Mouse (Mus musculus) Patski (cell line): ENCODE data around the gene Cdc7. TPM values are rescaled to one million over a fixed set of nuclear protein-coding genes. Genes with fewer than 3 reads are reported as not detected.
A peak's percentile ranks its signal among the peaks of the same experiment; 100 is the strongest.

Experiments
- ATAC-seq: fragments of 100-300 bp; one replicate; pipeline ENCODE4 v1.8.0; 2021
- CTCF ChIA-PET: fragments of 350-600 bp; sonication (Branson Sonifier 250); formaldehyde crosslinking; loops from one replicate; lab custom pipeline; 2022; ENCODE audit warnings: inconsistent platforms; lab: Charles Lee
- POLR2A ChIA-PET: fragments of 350-600 bp; sonication (Branson Sonifier 250); formaldehyde crosslinking; loops from one replicate; lab custom pipeline; 2022; ENCODE audit warnings: antibody characterized with exemption, inconsistent platforms; lab: Charles Lee
- DNase-seq: peaks from one replicate; pipeline ENCODE4 v3.0.0-alpha.2; 2011; ENCODE audit warnings: low read depth, low spot score
- H3K27me3 ChIP-seq: fragments of 371-371 bp; one replicate; pipeline ENCODE4 v1.5.1; 2021
- CTCF ChIP-seq: fragments of 100-300 bp; IDR thresholded peaks from one replicate; pipeline ENCODE4 v1.5.1; 2021
- in situ Hi-C: fragments of 300-500 bp; cut with MboI; formaldehyde crosslinking; loops from 3 replicates; pipeline ENCODE4 v1.11.1; 2018; ENCODE audit warnings: low pct_unique_long_range_greater_than_20kb, mixed read lengths
- polyA plus RNA-seq: library from polyadenylated mRNA; unstranded; gene quantifications from one replicate; pipeline ENCODE4 v1.2.3, GENCODE M21; 2021

The Cdc7 gene
- polyA plus RNA-seq: 11.7 TPM

- ChIA-PET CTCF (interaction anchor here (1.3 to 3.8 kb wide), 2 partner anchors 38 to 103 kb away, joined by 3 to 13 read pairs; partner anchors contain the start of gene Hfm1), POLR2A (no interaction called here)
- ATAC-seq: peak; percentile 81
- no peak for TF ChIP-seq CTCF
- in situ Hi-C loops: loop anchor here (5.0 kb wide), 1 partner anchor 37 kb away; the partner anchor contains the start of gene Hfm1
- peak; percentile 62 for DNase-seq
- H3K27me3 ChIP-seq: no peaks in the 10 kb centered on the region
Measured at GRCm38 (mm10) chr5:106963584-106964512, at the start of gene Cdc7. Gene Cdc7 (plus strand): TSS chr5:106964322.

GRCm38 (mm10) chr5:106919315-106919714 lies 44.8 kb upstream of the Cdc7 start:
- ChIA-PET CTCF (interaction anchor here (1.5 kb wide), 1 partner anchor 9 kb away, joined by 3 read pairs; no protein-coding TSS in a partner anchor), POLR2A (interaction anchor here (0.6 kb wide), 1 partner anchor 413 kb away, joined by 6 read pairs; no protein-coding TSS in a partner anchor)
- ATAC-seq: peak; percentile 96
- H3K27me3 ChIP-seq: peaks cover 9% of the 10 kb centered on the region
- DNase-seq: peak; percentile 88
- in situ Hi-C loops: no loop called here
- no peak for TF ChIP-seq CTCF

GRCm38 (mm10) chr5:106925488-106926368 lies 38.4 kb upstream of the Cdc7 start, which contains the start of gene Hfm1:
Gene Hfm1 (minus strand): TSS chr5:106926321.
- ATAC-seq (peak; percentile 35), DNase-seq (no peak)
- POLR2A ChIA-PET: no interaction called here
- CTCF ChIA-PET: interaction anchor here (0.7 to 2.0 kb wide), 5 partner anchors 9 to 65 kb away, joined by 3 to 5 read pairs (median 3); partner anchors contain the start of gene Cdc7
- peak; percentile 33 for TF ChIP-seq CTCF
- H3K27me3 ChIP-seq: peaks cover 18% of the 10 kb centered on the region
- in situ Hi-C loops: loop anchor here (5.0 kb wide), 1 partner anchor 37 kb away; the partner anchor contains the start of gene Cdc7

GRCm38 (mm10) chr5:106926369-106926686 lies 37.8 kb upstream of the Cdc7 start:
- ATAC-seq (no peak), DNase-seq (no peak)
- in situ Hi-C loops: loop anchor here (5.0 kb wide), 1 partner anchor 36 kb away; the partner anchor contains the start of gene Cdc7
- TF ChIP-seq CTCF: no peak
- ChIA-PET POLR2A (no interaction called here), CTCF (interaction anchor here (0.7 to 2.0 kb wide), 3 partner anchors 38 to 53 kb away, joined by 3 to 5 read pairs (median 4); partner anchors contain the start of gene Cdc7)
- peaks cover 18% of the 10 kb centered on the region for H3K27me3 ChIP-seq

- no peak for TF ChIP-seq CTCF
- POLR2A ChIA-PET: no interaction called here
- H3K27me3 ChIP-seq: peaks cover 13% of the 10 kb centered on the region
- DNase-seq: no peak
- in situ Hi-C loops: loop anchor here (5.0 kb wide), 1 partner anchor 34 kb away; the partner anchor contains the start of gene Cdc7
- CTCF ChIA-PET: interaction anchor here (1.2 to 1.3 kb wide), 2 partner anchors 14 to 39 kb away, joined by 3 to 5 read pairs; no protein-coding TSS in a partner anchor
- no peak for ATAC-seq
Measured at GRCm38 (mm10) chr5:106927996-106928395, 36.1 kb upstream of the Cdc7 start.

- ChIA-PET CTCF (no interaction called here), POLR2A (no interaction called here)
- DNase-seq: no peak
- H3K27me3 ChIP-seq: no peaks in the 10 kb centered on the region
- in situ Hi-C loops: no loop called here
- TF ChIP-seq CTCF: no peak
- ATAC-seq: no peak
Measured at GRCm38 (mm10) chr5:106946342-106946741, 17.8 kb upstream of the Cdc7 start.

GRCm38 (mm10) chr5:106948683-106949082 lies 15.4 kb upstream of the Cdc7 start:
- TF ChIP-seq CTCF: no peak
- DNase-seq: no peak
- in situ Hi-C loops: no loop called here
- no peak for ATAC-seq
- ChIA-PET POLR2A (no interaction called here), CTCF (no interaction called here)
- no peaks in the 10 kb centered on the region for H3K27me3 ChIP-seq

GRCm38 (mm10) chr5:106956467-106956866 lies 7.7 kb upstream of the Cdc7 start:
- CTCF ChIA-PET: interaction anchor here (1.4 kb wide), 1 partner anchor 96 kb away, joined by 3 read pairs; no protein-coding TSS in a partner anchor

GRCm38 (mm10) chr5:106959031-106959430 lies 5.1 kb upstream of the Cdc7 start:
- ChIA-PET POLR2A (interaction anchor here (0.7 kb wide), 1 partner anchor 379 kb away, joined by 3 read pairs; no protein-coding TSS in a partner anchor), CTCF (no interaction called here)
- in situ Hi-C loops: no loop called here
- no peaks in the 10 kb centered on the region for H3K27me3 ChIP-seq
- ATAC-seq: no peak
- DNase-seq: peak; percentile 10
- no peak for TF ChIP-seq CTCF

More at GRCm38 (mm10) chr5:106956467-106956866, 7.7 kb upstream of the Cdc7 start:
- DNase-seq (no peak), ATAC-seq (no peak)
- no peak for TF ChIP-seq CTCF
- no peaks in the 10 kb centered on the region for H3K27me3 ChIP-seq
- in situ Hi-C loops: no loop called here
- POLR2A ChIA-PET: no interaction called here

GRCm38 (mm10) chr5:106960451-106960850 lies 3.7 kb upstream of the Cdc7 start:
- DNase-seq: no peak
- ATAC-seq: no peak
- in situ Hi-C loops: loop anchor here (5.0 kb wide), 1 partner anchor 33 kb away; the partner anchor contains the start of gene Hfm1
- no peak for TF ChIP-seq CTCF
- CTCF ChIA-PET: interaction anchor here (0.6 to 1.8 kb wide), 2 partner anchors 27 to 36 kb away, joined by 3 to 4 read pairs; no protein-coding TSS in a partner anchor
- POLR2A ChIA-PET: no interaction called here
- no peaks in the 10 kb centered on the region for H3K27me3 ChIP-seq
